Mouse (Mus musculus) cerebral cortex, adult 2 months (tissue): Measurements from ENCODE around the gene Pycr2.

ENCODE experiments used
- WGBS: fragments of 180-500 bp; shearing (Covaris S2); methylation state at CpG from one replicate; pipeline ENCODE4 v1.1.7; 2018; 5-methylcytosine and 5-hydroxymethylcytosine counted together

Pycr2 gene

GRCm38 (mm10) chr1:180941726-180942125 is 37.6 kb downstream of the Pycr2 start:
- WGBS: 15% methylated on average over 18 of the region's 18 CpGs

DNA sequence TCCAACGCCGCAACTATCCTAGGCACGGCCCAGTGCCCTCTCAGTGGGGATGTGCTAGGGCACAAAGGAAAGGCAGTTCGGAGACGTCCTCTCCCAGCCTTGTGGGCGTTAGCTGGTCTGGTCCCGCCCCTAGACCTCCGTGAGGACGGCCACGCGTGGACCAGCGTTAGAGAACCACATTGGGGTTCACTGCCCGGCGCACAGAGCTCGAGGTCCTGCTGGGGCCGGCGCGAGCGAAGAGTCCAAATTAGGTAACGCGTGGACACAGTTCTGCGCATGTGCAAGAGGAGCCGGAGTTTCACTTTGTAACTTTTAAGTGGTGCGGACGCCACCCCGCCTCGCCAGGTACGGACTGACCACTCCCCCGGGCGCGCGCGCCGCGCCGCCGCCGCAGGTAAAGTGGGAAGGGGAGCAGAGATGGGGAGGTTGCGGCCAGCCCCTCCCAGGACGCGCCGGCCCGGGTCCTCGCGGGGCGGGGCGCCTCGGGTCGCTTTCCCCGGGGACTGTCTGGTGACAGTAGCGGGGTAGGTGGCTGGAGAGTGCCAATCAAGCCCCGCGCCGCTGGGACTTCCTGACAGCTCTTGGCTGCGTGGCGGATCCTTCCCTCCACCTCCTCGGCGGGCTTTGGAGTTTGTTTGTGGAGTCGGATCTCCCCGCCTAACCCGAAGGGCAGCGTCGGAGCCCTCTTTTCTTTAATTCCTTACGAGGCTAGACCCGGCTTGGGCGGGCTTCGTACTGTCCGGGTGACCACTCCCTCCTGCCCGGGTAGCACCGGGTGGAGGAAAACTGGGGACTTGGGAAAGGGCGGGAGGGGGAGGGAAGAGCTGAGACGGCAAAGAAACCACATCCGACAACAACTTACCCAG is 38.3 kb downstream of the Pycr2 start, which contains the start of gene Tmem63a:
Gene Tmem63a (plus strand): TSS at position 179 of the 866 bp plus-strand sequence.
- 2% methylated on average over 73 of the region's 73 CpGs for WGBS

- 72% methylated on average over 11 of the region's 11 CpGs for WGBS
Observed at GRCm38 (mm10) chr1:180943032-180943644, 39.0 kb downstream of the Pycr2 start.

DNA sequence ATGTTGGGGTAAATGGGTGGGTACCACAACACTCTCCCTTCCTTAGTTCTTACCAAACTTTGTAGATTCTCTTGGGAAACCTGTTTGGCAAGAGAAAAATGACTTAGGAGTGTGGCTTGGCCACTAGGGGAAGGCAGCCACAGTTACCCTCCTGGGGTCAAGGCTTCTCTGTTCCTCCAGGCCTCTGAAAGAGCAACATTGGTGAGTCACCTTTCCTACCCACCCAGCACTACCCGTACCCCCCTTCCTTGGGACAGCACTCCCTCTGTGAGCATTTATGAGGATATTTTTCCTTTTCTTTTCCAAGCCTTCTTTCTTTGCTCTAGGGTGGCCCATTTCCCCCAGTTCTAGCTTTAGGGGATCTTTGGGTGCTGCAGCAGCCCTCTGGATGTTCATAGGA is 39.8 kb downstream of the Pycr2 start:
- 72% methylated on average over 1 of the region's 1 CpGs for WGBS

DNA sequence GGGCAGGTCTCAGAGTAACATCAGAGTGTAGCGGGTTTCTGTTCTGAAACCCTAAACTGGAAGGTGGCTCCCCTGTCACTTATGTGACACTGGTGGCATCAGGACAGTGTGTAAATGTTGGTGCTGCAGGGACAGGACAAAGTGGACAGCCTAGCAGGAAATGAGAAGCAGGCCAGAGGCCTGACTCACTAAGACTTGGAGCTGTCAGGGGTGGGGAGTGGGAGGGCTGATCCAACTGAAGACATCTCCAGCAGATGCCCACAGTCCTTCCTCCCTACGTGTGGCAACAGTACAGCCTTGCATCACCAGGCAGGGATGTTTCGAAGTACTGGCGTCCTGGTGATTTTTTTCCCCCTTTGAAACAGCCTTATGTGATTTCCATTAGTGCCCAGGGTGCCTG is 40.5 kb downstream of the Pycr2 start:
- 77% methylated on average over 4 of the region's 4 CpGs for WGBS

GRCm38 (mm10) chr1:180945001-180945980 is 41.2 kb downstream of the Pycr2 start:
- 50% methylated on average over 20 of the region's 20 CpGs for WGBS

- WGBS: 71% methylated on average over 6 of the region's 6 CpGs
Observed at GRCm38 (mm10) chr1:180946448-180946847, 42.4 kb downstream of the Pycr2 start.

DNA sequence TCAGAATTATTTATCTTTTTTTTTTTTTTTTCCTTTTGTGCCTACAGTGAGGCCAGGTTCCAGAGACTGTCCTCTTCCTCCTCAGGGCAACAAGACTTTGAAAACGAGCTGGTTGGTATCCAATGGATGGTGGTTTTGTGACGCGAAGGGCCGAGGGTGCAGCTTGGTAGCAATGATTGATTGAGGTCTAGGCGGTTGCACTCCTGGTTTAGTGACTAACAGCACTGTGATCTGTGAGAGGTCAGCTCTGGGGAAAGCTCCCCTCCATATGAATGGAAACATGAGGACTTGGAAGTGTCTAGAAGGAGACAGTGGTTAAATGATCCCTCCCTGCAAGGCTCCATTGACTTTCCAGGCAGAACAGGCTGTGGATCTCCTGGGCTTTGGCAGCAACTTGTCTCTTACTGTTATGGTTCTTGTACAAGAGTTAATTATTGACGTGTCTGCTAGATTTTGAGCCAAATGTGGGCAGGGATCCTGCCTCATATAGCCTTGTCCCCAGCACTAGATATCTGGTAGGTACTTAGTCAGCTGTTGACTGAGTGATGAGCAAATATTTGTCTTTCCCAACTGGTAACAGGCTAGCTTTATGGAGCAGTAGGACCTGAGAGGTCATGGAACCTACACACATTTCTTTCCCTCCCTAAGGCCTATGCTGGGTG is 48.1 kb downstream of the Pycr2 start:
- WGBS: 91% methylated on average over 6 of the region's 6 CpGs

GRCm38 (mm10) chr1:180952808-180953207 is 48.7 kb downstream of the Pycr2 start:
- 64% methylated on average over 5 of the region's 5 CpGs for WGBS

- 92% methylated on average over 8 of the region's 8 CpGs for WGBS
Observed at GRCm38 (mm10) chr1:180956401-180956800, 52.3 kb downstream of the Pycr2 start.

DNA sequence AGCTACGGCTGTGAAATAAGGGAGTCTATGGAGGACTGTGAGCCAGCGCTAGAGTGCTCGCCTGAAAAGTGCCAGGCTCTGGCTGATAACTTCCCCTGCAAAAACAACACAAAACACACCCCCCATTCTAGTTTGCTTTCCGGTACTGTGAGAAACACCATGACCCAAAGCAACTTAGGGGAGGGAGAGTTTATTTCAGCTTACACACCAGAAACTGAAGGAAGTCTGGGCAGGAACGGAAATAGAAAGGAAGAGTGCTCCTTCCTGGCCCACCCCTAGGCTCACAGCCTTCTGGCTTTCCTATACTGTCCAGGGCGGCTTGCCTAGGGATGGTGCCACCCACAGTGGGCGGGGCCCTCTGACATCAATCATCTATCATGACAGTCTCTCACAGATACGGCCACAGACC is 52.9 kb downstream of the Pycr2 start:
- WGBS: 76% methylated on average over 8 of the region's 8 CpGs
